Mouse (Mus musculus) liver, postnatal 0 days (tissue): ENCODE results near the gene Gabra2.

ENCODE experiments used
- CTCF ChIP-seq: sonication (generic); IDR thresholded peaks from 2 replicates; pipeline ENCODE4 v1.5.1; 2016; ENCODE audit warnings: antibody characterized with exemption, low read depth
- EP300 ChIP-seq: IDR thresholded peaks from 2 replicates; pipeline ENCODE4 v1.6.1; 2016; ENCODE audit warnings: antibody characterized with exemption, low read depth, mild to moderate bottlenecking

- no peak for TF ChIP-seq CTCF
- no peak for TF ChIP-seq EP300
These were observed 40.2 kb upstream of the Gabra2 start for GRCm38 (mm10) chr5:71135840-71136239.
